ENCODE assay signal across 7 mouse cellular contexts in genomic region chr7:44433371-44433770, GRCm38 (mm10). TPM values are rescaled to one million over a fixed set of nuclear protein-coding genes. Genes with fewer than 3 reads are reported as not detected.
DNase-seq lines count a peak whose midpoint lies in the region; ATAC-seq lines count a peak whose summit lies in the region.

No protein-coding gene starts in this region.

- H3K27me3 ChIP-seq in neural tube, embryonic 11.5 days (ENCODE audit: control insufficient read depth, insufficient read depth, low read length), result peaks cover 10% of the 10 kb centered on the region; the same call in 1 of the 2 replicates

- H3K9ac ChIP-seq in neural tube, embryonic 11.5 days (ENCODE audit: low read length), result no peak overlapping the region

- no peaks in the 10 kb centered on the region for H3K36me3 ChIP-seq in neural tube, embryonic 11.5 days (ENCODE audit: control insufficient read depth, insufficient read depth, low read length)

- no peak overlapping the region for H3K27ac ChIP-seq in neural tube, embryonic 11.5 days (ENCODE audit: low read depth, low read length)

- peak; percentile 56 for DNase-seq in right cerebral cortex, postnatal 14 days
- DNase-seq in right cerebral cortex, postnatal 36 days (ENCODE audit: low spot score in 2 of 2), result no peak
- peak; percentile 20 for DNase-seq in hindlimb bud, embryonic 11.5 days (ENCODE audit: extremely low spot score, low read depth, low spot score)
- peak; percentile 74 for DNase-seq in neural tube, embryonic 11.5 days (ENCODE audit: low spot score)
- no peak for DNase-seq in gastrocnemius, postnatal 4 days (ENCODE audit: low spot score in 2 of 2)
- DNase-seq in adrenal gland, adult 8-10 months, result no peak

- no peaks in the 10 kb centered on the region for H3K9me3 ChIP-seq in neural tube, embryonic 11.5 days (ENCODE audit: control insufficient read depth, low read length)

- H3K4me1 ChIP-seq in neural tube, embryonic 11.5 days (ENCODE audit: control insufficient read depth, insufficient read depth, low read length), result peaks cover 5% of the 10 kb centered on the region

- 3% methylated on average over 7 of the region's 7 CpGs for WGBS in neural tube, embryonic 11.5 days

- ATAC-seq in common myeloid progenitor, adult 5-6 weeks (replicated peaks; ENCODE audit: low read depth, poor library complexity, severe bottlenecking), result peak; percentile 39
- ATAC-seq in neural tube, embryonic 11.5 days (ENCODE audit: insufficient read depth, low FRiP score, low TSS enrichment), result 0 out of 2 replicates have a peak, but pooled peaks have one; percentile 15

- no peak overlapping the region for H3K4me2 ChIP-seq in neural tube, embryonic 11.5 days (ENCODE audit: low read depth)

- no peak overlapping the region for H3K4me3 ChIP-seq in neural tube, embryonic 11.5 days (ENCODE audit: low read depth, low read length)

RNA-seq across cellular contexts. Expression of gene Lrrc4b, which starts 4.6 kb away (rescaled TPM):
- total RNA-seq in common myeloid progenitor, adult 5-6 weeks (2017), result not detected in 2 replicates
- 7.4 and 8.0 TPM in 2 replicates for polyA plus RNA-seq in neural tube, embryonic 11.5 days (2014; fragmentation: Nextera tagmentation; extraction: Ambion mirVana)
- 1 to 10 TPM; 4.0 to 4.2 TPM for total RNA-seq in gastrocnemius, postnatal 4 days (2021)
- total RNA-seq in adrenal gland, adult 8-10 months (2022), result 10 to 100 TPM in 2 of 4 experiments, 1 to 10 TPM in 2; 6.4 to 15.4 (median 9.8) TPM

RNA-seq across cellular contexts. Expression of gene Aspdh, which starts 31.8 kb away (rescaled TPM):
- total RNA-seq in common myeloid progenitor, adult 5-6 weeks (2017), result not detected in 2 replicates
- polyA plus RNA-seq in neural tube, embryonic 11.5 days (2014; fragmentation: Nextera tagmentation; extraction: Ambion mirVana), result 1.2 and 1.6 TPM in 2 replicates
- not detected for total RNA-seq in gastrocnemius, postnatal 4 days (2021)
- 1 to 10 TPM in 3 of 4 experiments, under 1 TPM in 1; 0.73 to 2.0 (median 1.4) TPM for total RNA-seq in adrenal gland, adult 8-10 months (2022)

RNA-seq across cellular contexts. Expression of gene Josd2, which starts 34.4 kb away (rescaled TPM):
- 26.0 and 37.3 TPM in 2 replicates for total RNA-seq in common myeloid progenitor, adult 5-6 weeks (2017)
- 60.0 and 66.2 TPM in 2 replicates for polyA plus RNA-seq in neural tube, embryonic 11.5 days (2014; fragmentation: Nextera tagmentation; extraction: Ambion mirVana)
- 10 to 100 TPM; 67.2 to 77.6 TPM for total RNA-seq in gastrocnemius, postnatal 4 days (2021)
- total RNA-seq in adrenal gland, adult 8-10 months (2022), result 10 to 100 TPM; 43.7 to 56.5 (median 46.9) TPM

RNA-seq across cellular contexts. Expression of gene 1700008O03Rik, which starts 47.8 kb away (rescaled TPM):
- total RNA-seq in common myeloid progenitor, adult 5-6 weeks (2017), result 0.78 TPM in 1 of 2 replicates, not detected in the other
- polyA plus RNA-seq in neural tube, embryonic 11.5 days (2014; fragmentation: Nextera tagmentation; extraction: Ambion mirVana), result 1.0 and 1.1 TPM in 2 replicates
- total RNA-seq in gastrocnemius, postnatal 4 days (2021), result not detected
- 1 to 10 TPM in 3 of 4 experiments, under 1 TPM in 1; 0.73 to 2.2 (median 1.4) TPM for total RNA-seq in adrenal gland, adult 8-10 months (2022)

RNA-seq across cellular contexts. Expression of gene Syt3, which starts 49.5 kb away (rescaled TPM):
- 0.58 and 0.64 TPM in 2 replicates for total RNA-seq in common myeloid progenitor, adult 5-6 weeks (2017)
- polyA plus RNA-seq in neural tube, embryonic 11.5 days (2014; fragmentation: Nextera tagmentation; extraction: Ambion mirVana), result 2.9 and 3.7 TPM in 2 replicates
- total RNA-seq in gastrocnemius, postnatal 4 days (2021), result under 1 TPM; 0.34 to 0.49 TPM
- 10 to 100 TPM in 1 of 4 experiments, 1 to 10 TPM in 3; 4.9 to 11.1 (median 7.6) TPM for total RNA-seq in adrenal gland, adult 8-10 months (2022)

Comparison
In these comparisons a context has a peak if more than half of its experiments do, and no peak if none do; other contexts are left out.
1. DNase-seq: peak in right cerebral cortex, postnatal 14 days (single experiment), hindlimb bud, embryonic 11.5 days (single experiment) and neural tube, embryonic 11.5 days (single experiment); none in right cerebral cortex, postnatal 36 days (0 of 2), gastrocnemius, postnatal 4 days (0 of 2) and adrenal gland, adult 8-10 months (single experiment).